Mouse (Mus musculus): ENCODE results near the gene Ctnnal1. TPM values are rescaled to one million over a fixed set of nuclear protein-coding genes. Genes with fewer than 3 reads are reported as not detected.

Gene Ctnnal1
- total RNA-seq, 2 experiments from 2014 or later: 15.2 to 15.5 TPM

DNA sequence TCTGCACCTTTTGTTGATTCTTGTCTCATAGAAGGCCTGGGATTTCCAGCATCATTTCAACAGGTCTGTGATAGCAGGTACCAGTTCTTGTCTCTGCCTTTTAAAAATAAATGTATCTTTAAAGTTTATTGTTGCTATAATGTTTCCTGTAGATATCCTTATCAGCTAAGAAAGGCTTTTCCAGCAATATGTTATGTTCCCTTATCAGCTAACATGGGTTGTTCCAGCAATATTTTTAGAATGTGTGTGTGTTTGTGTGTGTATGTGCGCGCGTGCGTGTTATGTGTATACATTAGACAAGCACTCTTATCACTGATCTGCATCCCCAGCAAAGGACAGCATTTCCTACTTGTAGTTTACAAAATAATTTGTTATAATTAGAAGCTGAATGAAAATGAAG is 3.4 kb downstream of the Ctnnal1 start:
- no peak for DNase-seq

DNA sequence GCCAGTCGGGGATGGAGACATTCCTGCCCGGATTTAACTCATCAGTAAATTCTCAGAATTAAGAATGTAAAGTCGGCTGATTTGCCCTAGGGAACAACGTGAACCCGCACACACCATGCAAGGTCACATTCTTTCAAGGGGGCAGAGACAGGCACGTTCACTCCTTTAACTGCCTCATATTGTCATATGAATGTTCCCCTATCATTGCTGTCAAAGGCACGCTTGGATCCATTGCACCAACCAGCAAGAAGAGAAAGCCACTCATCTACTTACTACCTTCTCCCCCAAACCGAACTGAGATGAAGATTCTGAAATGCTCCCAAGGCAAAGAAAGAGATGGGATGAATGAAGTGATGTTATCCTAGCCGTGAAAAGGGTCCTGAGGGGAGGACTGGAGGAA is 6.3 kb downstream of the Ctnnal1 start:
- DNase-seq: no peak

DNA sequence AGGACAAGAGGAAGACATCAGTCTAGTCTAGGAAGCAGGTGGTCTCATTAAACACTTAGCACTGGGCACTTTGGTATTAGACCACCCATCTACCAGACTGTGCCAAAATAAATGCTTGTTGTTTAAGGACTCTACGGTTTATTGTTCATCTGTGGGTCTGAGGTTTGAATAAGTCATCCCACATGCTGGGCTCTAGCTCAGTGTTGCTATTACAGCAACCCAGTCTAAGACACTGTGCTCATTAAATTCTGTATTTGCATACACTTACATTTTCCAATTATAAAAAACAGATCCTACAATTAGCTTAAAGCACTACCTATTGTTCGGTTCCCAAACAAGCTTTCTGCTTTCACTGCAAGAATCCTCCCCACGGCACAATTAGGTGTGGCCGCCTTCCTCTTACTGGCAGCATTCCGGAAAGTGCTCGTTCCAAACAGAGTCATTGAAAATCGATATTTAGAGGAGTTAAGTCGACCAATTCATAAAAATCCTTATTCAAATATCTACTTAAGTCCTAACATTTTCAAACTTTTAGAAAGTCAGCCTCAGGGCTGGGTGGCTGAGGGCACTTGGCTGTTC is 8.5 kb downstream of the Ctnnal1 start:
- no peak for DNase-seq

DNA sequence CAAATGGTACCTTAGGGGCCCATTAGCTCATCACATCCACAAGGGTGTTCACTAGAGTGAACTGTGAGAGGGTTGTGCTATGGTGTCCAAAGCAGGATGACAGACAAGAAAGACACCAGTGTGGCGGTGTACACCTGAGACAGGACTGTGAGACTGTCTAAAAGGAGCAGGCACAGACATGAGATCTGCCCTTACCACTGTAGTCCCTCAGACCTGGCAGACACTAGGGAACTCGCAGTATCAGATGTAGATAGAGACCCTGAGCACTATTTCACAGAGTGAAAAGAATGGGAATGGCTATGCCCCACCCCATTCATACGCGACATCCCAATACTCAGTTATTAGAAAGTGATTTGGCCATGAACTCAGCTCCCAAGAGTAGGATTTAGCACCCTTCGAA is 9.1 kb downstream of the Ctnnal1 start:
- no peak for DNase-seq

DNA sequence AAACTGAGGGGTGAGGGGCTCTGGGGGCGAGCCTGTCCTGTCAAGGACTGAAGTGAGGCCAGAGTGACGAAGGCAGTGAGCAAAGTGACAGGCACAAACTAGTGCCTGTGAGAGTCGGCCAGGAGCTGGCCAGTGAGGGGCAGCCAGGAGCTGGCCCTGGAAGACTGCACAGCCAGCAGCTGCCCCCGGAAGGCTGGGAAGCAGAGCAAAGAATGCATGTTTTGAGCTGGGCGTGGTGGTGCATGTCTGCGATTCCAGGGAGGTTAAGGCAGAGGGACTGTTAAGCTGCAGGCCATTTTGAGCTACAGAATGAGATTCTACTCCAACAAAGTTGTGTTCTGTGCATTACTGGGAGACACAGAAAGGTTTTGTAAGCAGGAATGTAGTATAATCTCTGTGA is 14.3 kb downstream of the Ctnnal1 start:
- DNase-seq: no peak

DNA sequence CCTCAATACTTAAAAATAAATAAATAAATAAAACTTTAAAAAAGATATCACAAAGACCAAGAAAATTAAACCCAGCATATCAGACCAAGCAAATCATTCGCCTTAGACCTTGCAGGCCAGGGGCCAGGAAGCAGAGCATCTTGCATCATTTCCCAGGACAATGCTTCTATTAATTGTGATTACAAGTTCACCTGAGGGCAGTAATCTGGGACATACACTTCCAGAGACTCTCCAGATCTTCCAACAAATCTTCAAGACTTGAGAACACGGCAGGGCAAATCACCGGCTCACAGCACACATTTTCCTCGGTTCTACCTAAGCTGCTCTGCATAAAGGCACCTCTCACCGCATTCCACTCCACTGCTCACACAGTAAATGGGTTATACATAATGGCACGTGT is 16.9 kb downstream of the Ctnnal1 start:
- no peak for DNase-seq

DNA sequence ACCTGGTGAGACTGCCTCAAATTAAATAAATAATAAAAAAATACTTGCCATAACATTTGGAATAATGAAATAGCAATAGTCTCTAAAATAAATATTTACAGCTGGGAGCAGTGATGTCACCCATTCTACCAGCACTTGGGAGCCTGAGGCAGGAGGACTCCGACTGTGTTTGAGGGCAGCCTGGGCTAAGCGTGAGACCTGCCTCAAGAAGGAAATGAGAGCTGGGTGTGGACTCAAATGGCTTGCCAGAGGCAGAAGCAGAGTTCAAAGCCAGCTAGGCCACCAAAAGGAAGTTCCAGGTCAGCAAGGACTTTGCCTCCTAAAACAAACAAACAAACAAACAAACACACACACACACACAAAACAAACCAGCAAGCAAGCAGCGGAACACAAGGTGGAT is 17.6 kb downstream of the Ctnnal1 start:
- DNase-seq: no peak

DNA sequence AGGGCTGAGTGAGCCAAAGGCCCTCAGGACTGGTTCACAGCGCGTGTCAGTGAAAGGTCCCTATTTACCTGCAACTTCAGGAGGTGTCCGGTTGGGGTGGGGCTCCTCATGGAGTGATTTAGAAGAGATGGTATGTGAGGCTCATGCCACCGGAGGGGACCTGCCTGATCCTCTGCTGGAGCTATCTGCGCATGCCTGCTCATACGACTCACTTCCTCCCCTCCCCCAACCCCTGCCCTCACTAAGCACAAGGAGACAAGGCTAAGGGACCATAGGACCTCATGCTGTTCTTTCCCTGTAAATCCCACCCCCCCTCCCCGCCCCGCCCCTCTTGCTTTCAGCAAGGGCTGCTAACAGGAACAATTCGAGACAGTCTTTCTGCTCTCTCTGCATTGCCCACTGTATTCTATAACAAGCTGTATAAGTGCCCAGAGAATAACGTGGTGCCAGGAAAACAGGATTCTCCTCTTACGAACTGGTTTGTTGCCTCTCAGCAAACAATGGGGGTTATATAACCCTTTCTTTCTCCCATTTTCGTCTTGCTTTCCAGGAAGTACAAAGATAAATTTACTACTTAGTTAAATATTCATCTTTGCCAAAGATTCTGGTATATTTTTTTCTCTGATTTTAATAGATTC is 19.0 kb downstream of the Ctnnal1 start:
- no peak for DNase-seq

DNA sequence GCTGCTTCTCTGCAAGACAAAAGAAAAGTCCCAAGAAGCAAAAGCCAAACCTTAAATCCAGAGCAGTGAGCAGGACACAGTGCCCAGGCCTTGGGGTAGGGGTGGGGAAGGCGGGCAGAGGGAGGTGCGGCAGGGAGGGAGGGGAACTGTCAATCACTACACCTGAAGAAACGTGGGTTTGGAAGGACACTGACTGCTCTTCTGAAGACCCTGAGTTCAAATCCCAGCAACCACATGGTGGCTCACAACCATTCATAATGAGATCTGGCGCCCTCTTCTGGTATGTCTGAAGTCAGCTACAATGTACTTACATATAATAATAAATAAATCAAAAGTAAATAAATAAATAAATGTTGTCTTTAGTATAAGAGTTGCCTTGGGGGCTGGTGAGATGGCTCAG is 20.1 kb downstream of the Ctnnal1 start:
- DNase-seq: no peak

DNA sequence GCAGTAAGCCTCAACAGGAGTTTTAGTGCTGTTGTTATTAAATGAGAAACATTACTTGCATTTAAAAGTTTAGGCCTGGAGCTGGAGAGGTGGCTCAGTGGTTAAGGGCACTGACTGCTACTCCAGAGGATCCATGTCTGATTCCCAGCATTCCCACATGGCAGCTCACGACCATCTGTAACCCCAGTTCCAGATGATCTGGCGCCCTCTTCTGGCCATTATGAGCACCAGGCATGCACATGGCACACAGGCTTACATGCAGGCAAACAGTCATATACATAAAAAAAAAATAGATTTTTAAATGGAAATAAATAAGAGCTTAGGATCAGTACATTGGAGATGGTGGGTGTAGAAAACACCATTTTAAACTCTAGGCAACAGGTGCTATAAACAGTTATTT is 21.0 kb downstream of the Ctnnal1 start:
- no peak for DNase-seq

DNA sequence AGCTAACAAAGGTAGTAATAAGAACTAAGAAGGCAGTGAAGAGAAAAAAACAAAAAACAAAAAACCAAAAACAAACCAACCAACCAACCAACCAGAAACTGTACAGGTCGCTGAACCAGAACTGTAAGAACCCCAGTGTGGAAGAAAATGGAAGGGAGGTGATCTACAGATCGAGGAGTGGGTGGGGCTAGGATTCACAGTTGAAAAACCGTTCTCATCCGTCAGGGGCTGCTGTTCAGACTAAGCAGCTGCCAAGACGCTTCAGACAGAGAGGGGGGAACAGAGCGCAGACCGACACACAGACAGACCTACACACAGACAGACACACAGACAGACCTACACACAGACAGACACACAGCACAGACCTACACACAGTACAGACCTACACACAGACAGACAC is 22.5 kb downstream of the Ctnnal1 start:
- no peak for DNase-seq

DNA sequence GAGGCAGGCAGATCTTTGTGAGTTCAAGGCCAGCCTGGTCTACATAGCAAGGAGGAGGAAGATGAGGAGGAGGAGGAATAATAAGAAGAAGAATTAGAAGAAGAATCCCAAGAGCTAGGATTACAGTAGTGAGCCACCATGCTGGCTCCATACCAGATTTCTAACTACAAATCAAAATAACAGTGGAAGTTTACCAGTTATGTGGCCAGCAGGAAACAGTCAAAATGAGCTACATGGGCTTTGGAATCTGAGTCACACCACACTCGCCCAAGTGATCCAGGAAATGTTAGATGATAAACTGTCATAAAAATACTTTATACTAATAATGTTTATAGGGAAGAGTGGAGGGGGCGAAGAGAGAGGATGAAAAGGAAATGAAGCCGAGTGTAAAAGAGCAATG is 24.7 kb downstream of the Ctnnal1 start:
- no peak for DNase-seq

DNA sequence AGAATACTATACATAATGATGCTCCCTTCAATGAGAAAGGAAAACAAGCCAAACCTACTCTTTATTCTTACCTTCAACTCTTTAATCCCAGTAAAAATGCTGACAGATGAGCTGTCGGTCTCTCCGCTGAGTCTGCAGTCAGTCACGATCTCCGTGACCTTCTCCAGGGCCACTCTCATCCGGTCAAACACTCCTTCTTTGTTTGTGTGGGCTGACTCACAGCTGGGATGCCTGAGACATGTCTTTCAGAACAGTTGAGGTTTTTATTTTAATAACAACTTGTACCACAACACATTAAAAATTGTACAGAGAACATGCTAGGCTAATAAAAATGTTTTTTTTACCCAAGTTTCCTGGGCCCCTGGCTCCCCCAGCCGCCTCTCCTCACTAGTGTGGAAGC is 27.3 kb downstream of the Ctnnal1 start:
- DNase-seq: no peak

DNA sequence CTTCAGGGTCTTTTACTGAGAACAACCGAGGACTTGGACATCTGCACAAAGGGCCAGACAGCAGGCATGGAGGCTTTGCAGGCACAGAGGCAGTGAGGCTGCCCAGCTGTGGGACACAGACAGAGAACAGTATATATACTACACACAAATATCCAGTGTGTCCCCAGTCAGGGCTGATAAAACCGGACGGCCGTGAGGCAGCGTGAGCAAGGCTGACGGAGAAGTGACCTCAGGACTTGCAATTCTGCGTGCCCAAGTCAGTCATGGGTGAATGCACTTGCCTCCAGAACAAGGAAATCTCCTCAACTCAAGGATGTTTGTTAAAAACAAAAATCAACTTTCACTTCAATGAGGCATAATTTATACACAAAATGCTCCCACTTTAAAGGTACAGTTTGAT is 33.0 kb downstream of the Ctnnal1 start:
- DNase-seq: no peak

DNA sequence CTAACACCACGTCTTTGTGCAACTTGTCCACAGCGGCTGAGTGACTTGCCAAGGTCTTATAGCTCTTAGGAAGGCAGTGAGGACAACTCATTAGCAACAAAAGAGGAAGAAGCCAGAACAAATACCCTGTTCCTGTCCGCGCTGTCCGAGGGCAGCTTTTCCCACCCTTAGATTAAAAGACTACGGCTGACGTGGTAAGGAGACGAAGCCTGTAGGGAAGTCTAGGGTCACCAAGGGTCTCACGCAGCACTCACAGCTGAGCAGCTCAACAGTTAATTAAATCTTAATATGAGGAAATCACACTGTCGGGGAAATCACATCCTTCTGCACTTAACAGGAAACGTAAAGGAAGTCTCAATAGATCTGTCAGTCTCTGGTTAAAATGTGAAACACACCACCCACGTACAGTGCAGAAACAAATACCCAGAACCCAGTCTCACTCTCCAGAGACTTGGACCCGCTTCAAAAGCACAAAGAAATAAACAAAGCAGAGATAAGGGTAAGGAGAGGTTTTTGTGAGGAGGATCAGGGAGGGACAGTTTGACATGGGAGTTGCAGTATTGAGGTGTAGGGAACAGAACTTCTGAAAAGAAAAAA is 33.9 kb downstream of the Ctnnal1 start:
- DNase-seq: no peak

DNA sequence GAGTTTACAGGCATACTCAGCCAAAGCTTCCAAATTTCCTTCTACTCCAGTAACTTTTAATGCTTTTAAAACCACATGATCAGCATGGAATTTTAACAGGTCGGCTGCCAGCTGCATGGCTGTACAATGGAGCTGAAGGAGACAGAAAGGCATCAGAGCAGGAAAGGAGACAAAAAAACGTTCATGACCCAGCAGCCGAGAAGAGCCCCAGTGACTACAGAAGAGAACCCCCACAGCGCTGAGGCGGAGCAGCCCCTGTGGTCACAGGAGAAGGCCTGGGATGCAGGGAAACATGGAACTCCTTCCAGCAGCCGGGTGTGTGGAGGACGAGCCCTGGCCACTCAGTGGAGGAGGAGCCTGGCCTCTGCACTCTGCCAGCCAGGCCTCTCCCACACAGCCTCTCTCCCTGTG is 35.5 kb downstream of the Ctnnal1 start:
- peak; percentile 32 for DNase-seq

DNA sequence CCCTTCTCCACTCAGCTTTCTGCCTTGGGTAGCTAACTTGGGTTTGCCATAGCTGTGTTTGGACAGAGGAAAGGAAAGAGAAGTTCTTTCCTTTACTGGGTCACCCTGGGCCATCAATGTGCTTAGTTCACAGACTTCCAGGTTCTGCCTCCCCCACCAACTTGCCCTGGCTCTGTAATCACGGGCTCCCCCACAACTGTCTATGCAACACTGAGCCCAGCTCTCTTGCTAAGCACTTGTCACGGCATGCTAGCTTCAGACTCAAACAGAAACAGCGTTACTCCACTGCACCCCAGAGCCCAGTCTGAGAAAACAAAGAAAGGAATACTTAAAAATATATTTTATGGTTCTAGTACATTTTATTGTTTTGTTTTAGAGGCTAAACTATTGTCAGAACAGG is 36.1 kb downstream of the Ctnnal1 start:
- DNase-seq: no peak

DNA sequence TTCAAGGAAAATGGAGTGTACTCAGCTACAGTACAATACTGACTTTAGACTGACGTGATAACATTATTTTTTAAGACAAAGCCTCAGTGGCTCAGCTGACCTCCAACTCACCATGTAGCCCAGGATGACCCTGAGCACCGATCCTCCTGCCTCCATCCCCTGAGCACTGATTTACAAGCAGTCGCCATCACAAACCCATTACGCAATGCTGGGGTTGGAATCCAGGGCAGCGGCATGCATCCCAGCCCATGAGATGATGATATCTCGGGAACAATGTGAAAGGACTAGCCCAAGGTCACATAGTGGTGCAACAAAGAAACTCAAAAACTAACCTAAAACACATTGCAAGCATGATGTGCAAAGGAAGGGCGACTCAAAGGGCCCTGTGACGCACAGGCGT is 40.8 kb downstream of the Ctnnal1 start:
- DNase-seq: no peak

DNA sequence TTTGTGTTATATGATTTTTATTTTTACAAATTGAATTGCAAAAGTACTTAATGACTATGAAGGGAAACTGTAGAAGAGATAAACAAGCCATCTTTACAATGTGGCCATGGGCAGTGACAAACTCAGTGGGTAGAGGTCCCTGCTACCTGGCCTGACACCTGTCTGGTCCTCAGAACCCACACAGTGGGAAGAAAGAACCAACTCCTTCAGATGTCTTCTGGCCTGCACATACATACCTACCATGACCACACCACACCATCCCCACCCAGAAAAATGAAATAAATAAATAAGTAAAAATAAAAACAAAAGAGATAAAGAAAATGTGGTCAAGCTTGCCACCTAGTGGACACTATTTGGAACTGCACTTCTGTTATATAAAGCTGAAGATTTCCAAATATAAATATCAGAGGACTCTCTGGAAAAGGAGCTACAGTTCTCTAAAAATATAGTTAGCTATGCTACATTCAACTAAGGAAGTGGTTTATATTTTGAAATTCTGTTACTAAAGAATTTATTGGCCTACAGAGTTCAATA is 44.9 kb downstream of the Ctnnal1 start:
- DNase-seq: no peak

DNA sequence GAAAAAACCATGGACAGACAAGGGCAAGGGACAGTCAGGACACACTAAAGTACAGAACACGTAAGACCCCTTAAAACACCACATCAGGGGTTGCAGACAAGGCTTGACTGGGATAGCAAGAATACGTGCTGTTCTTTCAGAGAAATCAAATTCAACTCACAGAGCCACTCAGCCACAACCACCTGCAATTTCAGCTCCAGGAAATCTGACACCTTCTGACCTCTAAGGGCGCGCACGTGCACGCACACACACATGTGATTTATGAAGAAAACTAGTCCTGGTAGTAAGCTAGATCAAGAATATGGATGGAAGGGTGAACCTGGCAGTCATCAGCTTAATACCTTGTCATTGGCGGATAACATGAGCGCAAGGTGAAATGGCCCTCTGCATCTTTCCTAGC is 49.9 kb downstream of the Ctnnal1 start:
- no peak for DNase-seq

DNA sequence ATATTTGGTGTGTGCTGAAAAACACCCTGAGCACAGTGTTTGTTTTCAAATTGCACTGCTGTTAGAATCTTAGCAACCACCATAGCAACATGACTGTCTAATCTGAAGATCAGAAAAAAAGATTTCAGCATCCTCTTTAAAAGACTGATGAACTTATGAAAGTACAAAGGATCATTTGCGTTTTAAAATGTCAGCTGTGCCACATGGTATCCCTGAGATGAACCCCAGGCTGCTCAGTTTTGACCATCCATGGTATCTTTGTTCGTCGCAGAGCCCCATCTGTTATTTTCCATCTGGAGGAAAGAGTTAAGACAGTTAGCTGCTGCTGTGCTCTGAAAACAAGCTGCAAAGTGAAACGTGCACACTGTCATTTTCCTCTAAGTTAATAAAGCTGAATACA is 52.9 kb downstream of the Ctnnal1 start:
- DNase-seq: no peak

DNA sequence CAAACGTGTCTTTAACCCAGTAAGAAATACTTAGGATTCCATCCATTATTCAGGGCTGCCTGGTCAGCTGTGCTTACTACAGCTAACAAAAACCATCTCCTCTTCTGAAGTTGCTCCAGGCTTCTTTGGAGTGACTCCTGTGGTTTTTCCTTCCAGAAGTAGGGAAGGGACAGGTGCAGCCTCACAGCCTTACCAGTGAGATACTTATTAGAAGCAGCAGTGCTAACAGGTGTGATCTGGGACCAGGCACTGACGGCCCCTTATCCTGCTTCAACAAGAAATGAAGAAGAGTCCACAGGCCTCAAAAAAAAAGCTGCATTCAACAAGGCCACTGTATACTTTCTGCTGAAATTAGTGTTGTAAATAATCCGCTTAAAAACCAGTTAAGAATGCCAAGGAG is 53.3 kb downstream of the Ctnnal1 start:
- no peak for DNase-seq

DNA sequence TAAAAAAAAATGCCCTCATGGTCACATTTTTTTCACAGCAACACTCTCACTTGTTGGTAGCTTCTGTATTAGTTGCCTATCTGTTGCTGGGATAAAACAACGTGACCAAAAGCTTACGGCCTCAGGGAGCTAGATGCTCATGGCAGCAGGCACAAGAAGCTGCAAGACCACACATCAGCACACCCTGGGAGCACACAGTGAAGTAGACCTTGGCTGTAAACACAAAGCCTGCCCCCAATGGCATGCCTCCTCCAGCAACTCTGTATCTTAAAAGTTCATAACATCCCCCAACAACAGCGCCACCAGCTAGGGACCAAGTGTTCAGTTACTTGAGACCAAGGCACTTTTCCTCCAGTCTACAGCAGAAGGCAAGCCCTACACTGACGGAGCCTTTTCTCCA is 55.9 kb downstream of the Ctnnal1 start:
- no peak for DNase-seq

DNA sequence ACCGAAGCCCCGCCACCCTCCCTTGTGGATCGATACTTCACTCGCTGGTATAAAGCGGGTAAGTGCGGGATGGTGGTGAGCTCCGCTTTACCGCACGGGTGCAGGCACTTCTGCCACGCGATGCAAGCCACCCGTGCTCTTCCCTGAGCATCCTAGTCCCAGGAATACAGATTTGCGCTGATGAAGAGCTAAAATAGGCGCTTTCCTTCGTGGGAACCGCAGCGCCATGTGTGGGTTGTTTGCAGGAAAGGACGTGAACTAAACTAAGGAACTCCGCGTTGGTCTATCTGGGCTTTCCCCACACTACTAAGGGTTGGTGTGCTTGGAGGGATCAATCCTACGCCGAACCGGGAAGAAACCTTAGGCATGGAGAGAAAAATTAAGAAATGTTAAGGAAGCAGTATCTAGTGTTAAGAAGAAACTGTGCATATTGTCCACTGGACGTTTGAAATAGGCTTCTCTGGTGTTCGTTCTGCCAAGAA is 62.3 kb downstream of the Ctnnal1 start:
- no peak for DNase-seq

Data from gastrocnemius, postnatal 10 days (tissue).